In the genomic region with DNA sequence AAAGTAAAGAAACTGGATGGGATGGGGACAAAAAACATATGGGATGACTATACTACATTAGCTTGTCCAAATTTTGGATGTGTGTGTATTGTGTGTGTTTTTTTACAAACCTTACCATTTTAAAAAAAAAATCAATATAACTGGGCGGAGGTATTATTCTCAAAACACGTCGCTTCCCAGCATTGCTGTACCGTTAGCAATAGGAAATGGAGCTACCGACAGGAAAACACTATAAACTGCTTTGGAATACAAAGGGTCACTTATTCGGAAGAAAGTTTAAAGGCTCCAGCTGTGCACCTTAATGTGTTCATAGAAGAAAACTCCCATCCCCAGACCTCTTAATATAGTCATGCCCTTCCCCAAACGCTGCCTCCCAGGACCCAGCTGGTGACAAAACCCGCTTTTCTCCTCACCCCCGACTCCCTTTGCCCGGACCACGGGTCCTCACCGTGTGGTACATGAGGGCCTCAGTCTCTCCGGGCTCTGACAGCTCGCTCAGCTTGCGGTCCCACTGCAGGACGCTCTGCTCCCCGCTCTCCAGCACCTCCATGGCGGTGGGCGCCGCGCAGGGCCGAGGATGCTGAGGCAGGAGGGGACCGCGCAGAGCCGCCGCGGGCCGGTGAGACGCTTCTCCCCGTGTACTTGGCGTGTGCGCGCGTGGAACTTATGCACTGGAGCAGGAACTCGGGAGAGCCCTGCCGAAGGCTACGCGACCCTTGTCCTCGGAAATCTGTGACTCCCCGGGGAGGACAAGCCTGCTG, we compare ENCODE assay signal across 7 mouse cellular contexts. TPM values are rescaled to one million over a fixed set of nuclear protein-coding genes. Genes with fewer than 3 reads are reported as not detected.
A peak's percentile ranks its signal among the peaks of the same experiment; 100 is the strongest.
DNase-seq lines count a peak whose midpoint lies in the region; ATAC-seq and TF ChIP-seq lines count a peak whose summit lies in the region.

No protein-coding gene starts in this region.

- H3K4me2 ChIP-seq in forebrain, postnatal 0 days (ENCODE audit: low read depth): peak overlapping the region; percentile 94
- H3K4me2 ChIP-seq in midbrain, embryonic 11.5 days: peak overlapping the region; percentile 75

- peaks cover 3% of the 10 kb centered on the region; the same call in 1 of the 2 replicates for H3K4me1 ChIP-seq in forebrain, postnatal 0 days (ENCODE audit: insufficient read depth)
- peaks cover 6% of the 10 kb centered on the region; the same call in 1 of the 2 replicates for H3K4me1 ChIP-seq in midbrain, embryonic 11.5 days (ENCODE audit: control insufficient read depth, insufficient read depth, low read length)

- H3K27me3 ChIP-seq in forebrain, postnatal 0 days (ENCODE audit: insufficient read depth, low read length): no peaks in the 10 kb centered on the region
- no peaks in the 10 kb centered on the region for H3K27me3 ChIP-seq in midbrain, embryonic 11.5 days (ENCODE audit: control insufficient read depth, insufficient read depth, low read length)

- peak overlapping the region; percentile 55 for H3K4me3 ChIP-seq in forebrain, postnatal 0 days (ENCODE audit: low read depth, low read length)
- H3K4me3 ChIP-seq in midbrain, embryonic 11.5 days (ENCODE audit: low read depth, low read length): peak overlapping the region; percentile 79

- peak overlapping the region; percentile 40 for H3K9ac ChIP-seq in forebrain, postnatal 0 days
- H3K9ac ChIP-seq in midbrain, embryonic 11.5 days (ENCODE audit: low read length): peak overlapping the region; percentile 72

- H3K36me3 ChIP-seq in forebrain, postnatal 0 days (ENCODE audit: insufficient read depth): no peaks in the 10 kb centered on the region
- H3K36me3 ChIP-seq in midbrain, embryonic 11.5 days (ENCODE audit: control insufficient read depth, insufficient read depth, low read length): no peaks in the 10 kb centered on the region

- H3K27ac ChIP-seq in forebrain, postnatal 0 days (ENCODE audit: low read depth, low read length): peak overlapping the region; percentile 30; the same call in 1 of the 2 replicates
- no peak overlapping the region; the same call in 1 of the 2 replicates for H3K27ac ChIP-seq in midbrain, embryonic 11.5 days (ENCODE audit: low read depth, low read length)

- ATAC-seq in forebrain, postnatal 0 days: peak; percentile 27
- peak; percentile 65 for ATAC-seq in midbrain, embryonic 11.5 days (ENCODE audit: low FRiP score)

- no peaks in the 10 kb centered on the region for H3K9me3 ChIP-seq in forebrain, postnatal 0 days (ENCODE audit: low read length)
- H3K9me3 ChIP-seq in midbrain, embryonic 11.5 days (ENCODE audit: control insufficient read depth, low read length): no peaks in the 10 kb centered on the region

- WGBS in forebrain, postnatal 0 days: 1% methylated on average over 40 of the region's 40 CpGs
- WGBS in midbrain, embryonic 11.5 days: under 1% methylated on average over 40 of the region's 40 CpGs

- TF ChIP-seq CTCF in forebrain, postnatal 0 days (IDR thresholded peaks at IDR 0.05; ENCODE audit: low read depth): no peak; the same call in 1 of the 2 replicates

- peak; percentile 40 to 54 for DNase-seq in spleen, adult 18-20 months
- DNase-seq in spleen, adult 12 weeks (ENCODE audit: low spot score): no peak
- DNase-seq in brain, adult 2 months (ENCODE audit: low read depth, low spot score): peak; percentile 24
- peak; percentile 22 for DNase-seq in forebrain, postnatal 0 days
- peak; percentile 70 for DNase-seq in kidney, postnatal 10 days
- peak; percentile 95 for DNase-seq in midbrain, embryonic 11.5 days (ENCODE audit: low spot score, missing footprints)
- DNase-seq in retina, embryonic 14.5 days (ENCODE audit: low spot score): no peak

RNA-seq across cellular contexts. Expression of gene Creb3l2, which starts 0.5 kb away (rescaled TPM):
- 3.2 and 5.0 TPM in 2 replicates for total RNA-seq in forebrain, postnatal 0 days (2014; rRNA removed)
- 1.3 and 2.0 TPM in 2 replicates for polyA plus RNA-seq in forebrain, postnatal 0 days (2015; fragmentation: Nextera tagmentation; extraction: Ambion mirVana)
- polyA plus RNA-seq in midbrain, embryonic 11.5 days (2014; fragmentation: Nextera tagmentation; extraction: Ambion mirVana): 4.9 and 5.5 TPM in 2 replicates

Comparison
In these comparisons a context has a peak if more than half of its experiments do, and no peak if none do; other contexts are left out.
1. DNase-seq: peak in spleen, adult 18-20 months (2 of 2), brain, adult 2 months (single experiment), forebrain, postnatal 0 days (single experiment), kidney, postnatal 10 days (single experiment) and midbrain, embryonic 11.5 days (single experiment); none in spleen, adult 12 weeks (single experiment) and retina, embryonic 14.5 days (single experiment).